Mouse (Mus musculus): ENCODE measurements around the gene A930033H14Rik. TPM values are rescaled to one million over a fixed set of nuclear protein-coding genes. Genes with fewer than 3 reads are reported as not detected.

The A930033H14Rik gene
- polyA plus RNA-seq, 1 experiment from 2014 or later, result 1.2 TPM

DNA sequence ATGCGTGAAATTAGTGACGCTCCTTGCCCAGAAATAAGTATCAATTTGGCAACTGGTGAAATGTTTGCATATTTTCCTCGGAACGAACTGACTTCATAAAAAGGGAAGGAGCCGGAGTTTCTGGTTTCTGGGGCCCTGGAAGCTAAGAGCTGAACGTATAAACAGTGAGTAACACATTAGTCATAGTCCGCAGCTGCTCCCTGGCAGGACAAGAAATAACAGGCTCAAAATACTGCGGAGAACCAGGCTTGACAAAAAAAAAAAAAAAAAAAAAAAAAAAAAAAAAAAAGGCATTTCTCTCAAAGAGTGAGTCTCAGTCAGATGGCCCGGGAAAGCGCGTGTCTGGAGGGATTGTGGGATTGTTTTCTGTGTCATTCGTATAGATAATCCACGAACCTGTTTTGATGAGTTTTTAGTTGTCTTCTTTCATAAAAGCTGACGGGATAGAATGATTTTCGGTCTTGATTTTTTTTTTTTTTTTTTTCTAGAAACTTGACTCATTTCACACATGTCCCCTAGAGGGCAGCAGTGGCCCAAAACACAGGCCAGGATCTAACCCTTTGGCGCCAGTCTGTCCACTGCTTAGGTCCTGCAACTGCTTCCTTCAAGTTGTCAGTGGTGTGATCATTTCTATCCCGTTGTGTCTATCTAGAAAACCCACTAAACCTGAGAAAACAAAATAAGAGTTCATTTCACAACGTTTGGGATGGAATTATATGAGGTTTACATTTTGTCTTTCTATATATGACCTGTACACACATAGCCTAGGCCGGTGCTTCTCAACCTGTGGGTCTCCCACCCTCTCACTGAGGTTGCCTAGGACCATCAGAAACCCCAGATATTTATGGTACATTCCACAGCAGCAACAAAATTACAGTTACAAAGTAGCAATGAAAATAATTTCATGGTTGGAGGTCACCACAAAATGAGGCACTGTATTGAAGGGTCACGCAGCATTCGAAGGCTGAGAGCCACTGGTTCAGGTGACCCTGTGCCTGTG is 26.7 kb downstream of the A930033H14Rik start:
- peak; percentile 82; the same call in 1 of the 2 replicates for ATAC-seq (ENCODE audit: low FRiP score)
- Histone ChIP-seq H3K9ac (no peak overlapping the region), H3K27me3 (no peaks in the 10 kb centered on the region), H3K4me2 (peak overlapping the region; percentile 45), H3K4me1 (no peaks in the 10 kb centered on the region), H3K9me3 (no peaks in the 10 kb centered on the region), H3K36me3 (replicated peaks) (no peaks in the 10 kb centered on the region), H3K27ac (no peak overlapping the region), H3K4me3 (replicated peaks) (peak overlapping the region; percentile 26)
- 29% methylated on average over 21 of the region's 21 CpGs for WGBS

DNA sequence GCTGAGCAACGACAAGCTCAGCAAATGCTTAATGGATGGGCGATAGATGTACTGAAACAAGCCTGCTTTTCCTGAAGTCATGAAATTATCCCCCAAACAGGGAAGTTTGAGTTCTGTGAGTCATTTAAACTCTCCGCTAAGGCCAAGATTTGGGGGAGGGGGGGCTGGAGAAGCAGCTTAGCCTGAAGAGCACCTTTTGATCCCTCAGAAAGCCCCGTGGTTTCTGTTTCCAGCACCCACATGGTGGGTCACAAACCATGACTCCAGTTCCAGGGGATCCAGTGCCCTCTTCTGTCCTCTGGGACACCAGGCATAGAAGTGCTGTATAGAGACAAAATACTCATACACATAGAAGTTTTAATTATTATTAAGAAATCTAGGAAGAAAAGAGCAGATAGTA is 27.5 kb downstream of the A930033H14Rik start:
- H3K36me3 ChIP-seq (replicated peaks), result no peaks in the 10 kb centered on the region
- H3K9me3 ChIP-seq, result no peaks in the 10 kb centered on the region
- H3K9ac ChIP-seq, result no peak overlapping the region
- H3K4me2 ChIP-seq, result no peak overlapping the region
- no peak for ATAC-seq (ENCODE audit: low FRiP score)
- H3K27ac ChIP-seq, result no peak overlapping the region
- no peaks in the 10 kb centered on the region for H3K27me3 ChIP-seq
- WGBS, result 84% methylated on average over 4 of the region's 4 CpGs
- no peak overlapping the region for H3K4me3 ChIP-seq (replicated peaks)
- no peaks in the 10 kb centered on the region for H3K4me1 ChIP-seq

DNA sequence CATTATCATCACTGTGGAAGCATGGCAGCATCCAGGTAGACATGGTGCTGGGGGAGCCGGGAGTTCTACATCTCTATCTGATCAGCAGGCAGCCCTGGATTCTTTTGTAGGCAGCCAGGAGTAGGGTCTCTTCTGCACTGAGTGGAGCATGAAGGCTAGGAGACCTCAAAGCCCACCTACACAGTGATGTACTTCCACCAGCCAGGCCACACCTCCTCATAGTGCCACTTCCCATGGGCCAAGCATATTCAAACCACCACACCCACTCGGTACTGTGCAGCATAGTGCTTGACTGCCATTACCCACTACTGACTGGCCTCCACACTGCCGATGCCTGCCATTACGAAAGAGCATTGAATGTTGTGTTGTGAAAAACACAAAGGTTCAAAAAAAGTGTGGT is 28.0 kb downstream of the A930033H14Rik start:
- ATAC-seq (ENCODE audit: low FRiP score), result no peak
- no peaks in the 10 kb centered on the region for H3K27me3 ChIP-seq

DNA sequence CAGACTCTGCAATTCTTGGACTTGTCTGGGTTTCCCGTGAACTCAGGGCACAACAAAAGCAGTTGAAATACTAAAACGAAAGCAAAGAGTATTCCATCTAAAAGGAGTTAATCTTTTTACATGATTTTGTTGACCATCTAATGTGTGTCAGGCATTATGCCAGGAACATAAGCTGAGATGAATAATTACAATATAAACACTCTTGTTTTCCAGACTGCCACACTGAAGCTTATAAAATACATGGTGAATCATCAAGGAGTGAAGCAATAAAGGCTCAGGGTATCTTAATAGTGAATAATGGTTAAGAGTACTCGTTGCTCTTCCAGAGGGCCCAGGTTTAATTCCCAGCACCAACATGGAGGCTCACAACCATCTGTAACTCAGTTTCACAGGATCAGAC is 31.9 kb downstream of the A930033H14Rik start:
- 78% methylated on average over 3 of the region's 3 CpGs for WGBS
- Histone ChIP-seq H3K4me3 (replicated peaks) (no peak overlapping the region), H3K9ac (no peak overlapping the region), H3K4me2 (no peak overlapping the region), H3K9me3 (no peaks in the 10 kb centered on the region), H3K27ac (no peak overlapping the region), H3K36me3 (replicated peaks) (no peaks in the 10 kb centered on the region), H3K4me1 (no peaks in the 10 kb centered on the region), H3K27me3 (no peaks in the 10 kb centered on the region)
- no peak for ATAC-seq (ENCODE audit: low FRiP score)

More for the DNA sequence above, 28.0 kb downstream of the A930033H14Rik start:
- WGBS, result 94% methylated on average over 4 of the region's 4 CpGs
- H3K4me1 ChIP-seq, result no peaks in the 10 kb centered on the region
- H3K4me2 ChIP-seq, result no peak overlapping the region
- no peak overlapping the region for H3K9ac ChIP-seq
- no peak overlapping the region for H3K4me3 ChIP-seq (replicated peaks)
- H3K9me3 ChIP-seq, result no peaks in the 10 kb centered on the region
- H3K27ac ChIP-seq, result no peak overlapping the region
- no peaks in the 10 kb centered on the region for H3K36me3 ChIP-seq (replicated peaks)

DNA sequence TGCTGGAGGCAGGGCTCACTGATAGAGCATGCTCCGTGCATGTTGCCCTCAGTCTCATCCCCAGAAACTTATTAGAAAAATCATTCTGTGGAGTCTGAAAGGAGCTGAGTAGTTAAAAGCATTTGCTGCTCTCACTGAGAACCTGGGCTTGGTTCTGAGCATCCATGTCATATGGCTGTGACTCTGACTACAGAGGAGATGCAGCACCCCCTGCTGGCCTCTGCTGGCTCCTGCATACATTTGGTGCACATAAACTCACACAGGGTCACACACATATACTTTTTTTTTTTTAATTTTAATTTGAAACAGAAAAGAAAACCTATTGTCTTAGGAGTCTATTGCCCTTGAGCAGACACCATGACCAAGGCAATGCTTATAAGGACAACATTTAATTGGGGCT is 33.6 kb downstream of the A930033H14Rik start:
- no peak overlapping the region for H3K27ac ChIP-seq
- H3K4me3 ChIP-seq (replicated peaks), result no peak overlapping the region
- no peak for ATAC-seq (ENCODE audit: low FRiP score)
- H3K4me1 ChIP-seq, result no peaks in the 10 kb centered on the region
- no peaks in the 10 kb centered on the region for H3K27me3 ChIP-seq
- H3K9ac ChIP-seq, result no peak overlapping the region
- no peaks in the 10 kb centered on the region for H3K36me3 ChIP-seq (replicated peaks)
- H3K9me3 ChIP-seq, result no peaks in the 10 kb centered on the region
- 95% methylated on average over 1 of the region's 1 CpGs for WGBS
- no peak overlapping the region for H3K4me2 ChIP-seq

DNA sequence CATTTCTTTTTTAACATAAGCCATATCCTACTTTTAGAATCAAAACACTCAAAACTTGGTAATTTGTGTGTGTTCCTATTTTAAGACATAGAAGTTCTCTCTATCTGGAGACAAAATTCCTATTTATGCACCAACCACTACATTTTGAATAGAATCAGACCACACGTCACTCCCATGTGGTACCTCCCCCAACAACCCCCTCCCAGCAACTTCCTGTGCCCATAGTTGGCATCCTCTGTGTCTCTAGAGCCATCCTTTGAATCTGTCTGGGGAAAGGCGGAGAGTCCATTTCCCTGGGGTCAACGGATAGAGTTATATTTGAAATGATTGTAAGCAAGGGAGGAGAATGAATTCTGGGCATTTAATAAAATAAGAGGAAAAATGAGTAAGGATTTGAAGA is 36.8 kb downstream of the A930033H14Rik start:
- Histone ChIP-seq H3K4me3 (replicated peaks) (no peak overlapping the region), H3K9me3 (no peaks in the 10 kb centered on the region), H3K27me3 (no peaks in the 10 kb centered on the region), H3K4me1 (no peaks in the 10 kb centered on the region), H3K36me3 (replicated peaks) (no peaks in the 10 kb centered on the region), H3K27ac (no peak overlapping the region), H3K4me2 (no peak overlapping the region), H3K9ac (no peak overlapping the region)
- ATAC-seq (ENCODE audit: low FRiP score), result no peak
- 80% methylated on average over 3 of the region's 3 CpGs for WGBS

DNA sequence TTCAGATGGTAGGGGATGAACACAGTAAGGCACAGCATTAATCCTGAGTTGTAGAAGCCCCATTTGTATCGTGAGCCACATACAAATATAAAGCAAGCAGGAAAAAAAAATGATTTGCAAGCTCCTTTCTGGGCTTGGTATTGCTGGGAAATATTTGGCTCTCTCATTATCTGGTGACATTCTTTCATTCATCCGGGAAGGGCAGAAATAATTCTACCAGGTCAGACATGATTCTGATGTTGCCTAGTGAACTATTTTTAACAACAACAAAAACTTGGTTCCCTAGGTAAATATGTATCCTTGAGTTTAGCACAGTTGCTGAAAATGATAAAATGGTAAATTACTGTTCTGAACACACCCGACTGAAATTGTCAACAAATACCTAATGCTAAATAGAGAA is 40.5 kb downstream of the A930033H14Rik start:
- ATAC-seq (ENCODE audit: low FRiP score), result no peak
- Histone ChIP-seq H3K27ac (no peak overlapping the region), H3K9me3 (no peaks in the 10 kb centered on the region), H3K9ac (no peak overlapping the region), H3K36me3 (replicated peaks) (no peaks in the 10 kb centered on the region), H3K27me3 (no peaks in the 10 kb centered on the region), H3K4me3 (replicated peaks) (no peak overlapping the region), H3K4me1 (no peaks in the 10 kb centered on the region), H3K4me2 (no peak overlapping the region)
- WGBS, result 87% methylated on average over 3 of the region's 3 CpGs

DNA sequence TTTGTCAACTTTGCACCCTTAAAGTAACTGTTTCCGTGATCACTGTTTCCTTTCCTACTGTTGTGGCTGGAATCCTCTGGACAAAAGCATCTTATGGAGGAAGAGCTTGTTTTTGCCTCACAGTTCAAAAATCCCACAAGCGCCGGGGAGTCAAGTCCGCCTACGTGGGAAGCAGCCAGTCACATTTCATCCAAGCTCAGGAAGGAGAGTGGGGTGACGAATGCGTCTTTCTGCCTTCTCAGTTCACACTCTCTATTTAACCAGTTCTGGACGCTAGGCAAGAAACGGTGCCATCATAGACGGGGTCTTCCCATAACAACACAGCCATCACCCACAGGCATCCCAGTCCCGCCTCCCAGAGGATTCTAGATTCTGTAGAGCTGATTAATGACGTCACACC is 46.4 kb downstream of the A930033H14Rik start:
- Histone ChIP-seq H3K27me3 (no peaks in the 10 kb centered on the region), H3K36me3 (replicated peaks) (no peaks in the 10 kb centered on the region), H3K4me3 (replicated peaks) (no peak overlapping the region), H3K9ac (no peak overlapping the region), H3K27ac (no peak overlapping the region), H3K4me2 (no peak overlapping the region), H3K4me1 (no peaks in the 10 kb centered on the region), H3K9me3 (no peaks in the 10 kb centered on the region)
- ATAC-seq (ENCODE audit: low FRiP score), result no peak
- 87% methylated on average over 12 of the region's 12 CpGs for WGBS

DNA sequence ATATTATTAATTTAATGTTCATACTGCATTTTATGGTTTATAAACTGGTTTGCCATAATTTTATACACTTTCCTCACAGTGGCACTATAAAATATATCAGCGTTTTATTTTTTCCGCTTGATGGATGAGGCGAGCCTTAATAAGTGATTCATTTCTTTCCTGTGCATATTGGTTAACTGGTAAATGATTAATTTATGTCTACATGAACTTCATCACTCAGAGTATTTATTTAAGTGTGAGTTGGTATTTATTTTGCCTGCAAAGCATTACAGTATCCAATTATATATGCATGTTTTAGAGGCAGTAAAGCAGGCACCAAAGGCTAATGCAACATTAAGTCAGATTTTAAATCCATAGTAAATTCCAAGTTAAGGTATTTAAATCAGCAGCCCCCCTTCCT is 47.1 kb downstream of the A930033H14Rik start:
- 90% methylated on average over 3 of the region's 3 CpGs for WGBS
- Histone ChIP-seq H3K9me3 (no peaks in the 10 kb centered on the region), H3K36me3 (replicated peaks) (no peaks in the 10 kb centered on the region)

DNA sequence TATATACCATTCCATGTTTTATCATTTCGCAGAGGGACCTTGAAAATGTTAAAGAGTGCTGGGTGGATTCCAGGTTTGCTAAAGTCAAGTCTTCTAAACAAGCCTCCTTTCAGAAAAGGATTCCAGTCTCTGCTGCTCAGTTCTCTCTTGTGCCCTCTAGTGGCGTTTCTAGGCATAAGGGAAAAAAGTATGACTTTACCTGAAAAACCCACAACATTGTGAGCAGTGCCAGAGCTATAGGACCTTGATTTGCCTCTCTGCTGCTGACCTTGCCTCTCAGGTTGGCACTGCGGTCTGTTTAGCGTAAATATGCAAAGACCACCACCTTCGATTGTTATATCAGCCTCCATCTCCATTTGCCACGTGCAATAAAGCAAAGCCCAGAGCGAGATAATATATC is 47.8 kb downstream of the A930033H14Rik start:
- Histone ChIP-seq H3K9me3 (no peaks in the 10 kb centered on the region), H3K27me3 (no peaks in the 10 kb centered on the region), H3K27ac (no peak overlapping the region), H3K4me2 (no peak overlapping the region), H3K36me3 (replicated peaks) (no peaks in the 10 kb centered on the region), H3K4me3 (replicated peaks) (no peak overlapping the region), H3K9ac (no peak overlapping the region), H3K4me1 (no peaks in the 10 kb centered on the region)
- no peak for ATAC-seq (ENCODE audit: low FRiP score)
- 64% methylated on average over 7 of the region's 7 CpGs for WGBS

More for the DNA sequence above, 47.1 kb downstream of the A930033H14Rik start:
- Histone ChIP-seq H3K27me3 (no peaks in the 10 kb centered on the region), H3K27ac (no peak overlapping the region), H3K4me1 (no peaks in the 10 kb centered on the region), H3K9ac (no peak overlapping the region), H3K4me3 (replicated peaks) (no peak overlapping the region), H3K4me2 (no peak overlapping the region)
- ATAC-seq (ENCODE audit: low FRiP score), result no peak

DNA sequence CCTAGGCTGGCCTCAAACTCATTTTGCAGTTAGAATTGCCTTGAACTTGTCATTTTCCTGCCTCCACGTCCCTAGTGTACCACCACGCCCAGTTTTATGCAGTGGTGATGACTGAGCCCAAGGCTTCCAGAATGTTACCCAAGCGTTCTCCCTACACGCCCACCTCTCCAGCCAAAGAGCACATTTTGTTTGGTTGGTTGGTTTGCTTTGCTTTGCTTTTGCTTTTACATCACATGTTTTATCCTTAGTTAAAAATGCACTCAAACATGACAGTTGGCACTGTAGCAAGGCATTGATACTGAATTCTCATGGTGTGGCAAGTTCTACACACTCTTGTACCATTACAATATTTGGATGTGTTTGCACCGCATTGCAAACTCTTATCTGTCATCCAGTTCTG is 49.7 kb downstream of the A930033H14Rik start:
- Histone ChIP-seq H3K27ac (no peak overlapping the region), H3K4me3 (replicated peaks) (no peak overlapping the region), H3K9ac (no peak overlapping the region), H3K36me3 (replicated peaks) (no peaks in the 10 kb centered on the region), H3K9me3 (no peaks in the 10 kb centered on the region), H3K4me1 (no peaks in the 10 kb centered on the region), H3K27me3 (no peaks in the 10 kb centered on the region), H3K4me2 (no peak overlapping the region)
- 88% methylated on average over 5 of the region's 5 CpGs for WGBS
- ATAC-seq (ENCODE audit: low FRiP score), result no peak

DNA sequence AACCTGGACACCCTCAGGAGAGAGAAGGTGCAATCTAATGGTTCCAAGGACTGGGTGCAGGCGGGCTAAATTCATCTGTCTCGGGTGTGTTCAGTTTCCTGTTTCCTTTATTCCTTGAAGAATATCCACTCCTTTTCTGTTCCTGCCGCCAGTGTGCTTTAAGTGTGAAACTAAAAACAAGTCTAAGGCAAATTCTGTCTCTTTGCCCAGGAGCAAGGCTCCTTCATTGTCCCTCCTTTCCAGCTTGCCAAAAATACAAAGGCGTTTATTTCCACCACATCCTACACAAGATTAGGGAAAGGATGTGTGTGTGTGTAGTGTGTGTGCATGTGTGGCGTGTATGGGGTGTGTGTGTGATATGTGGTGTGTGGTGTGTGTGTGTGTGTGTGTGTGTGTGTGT is 50.3 kb downstream of the A930033H14Rik start:
- H3K36me3 ChIP-seq (replicated peaks), result no peaks in the 10 kb centered on the region
- H3K9ac ChIP-seq, result no peak overlapping the region
- ATAC-seq (ENCODE audit: low FRiP score), result no peak
- H3K4me2 ChIP-seq, result no peak overlapping the region
- WGBS, result 86% methylated on average over 5 of the region's 5 CpGs
- H3K27ac ChIP-seq, result no peak overlapping the region
- no peak overlapping the region for H3K4me3 ChIP-seq (replicated peaks)
- no peaks in the 10 kb centered on the region for H3K4me1 ChIP-seq
- H3K9me3 ChIP-seq, result no peaks in the 10 kb centered on the region
- no peaks in the 10 kb centered on the region for H3K27me3 ChIP-seq

DNA sequence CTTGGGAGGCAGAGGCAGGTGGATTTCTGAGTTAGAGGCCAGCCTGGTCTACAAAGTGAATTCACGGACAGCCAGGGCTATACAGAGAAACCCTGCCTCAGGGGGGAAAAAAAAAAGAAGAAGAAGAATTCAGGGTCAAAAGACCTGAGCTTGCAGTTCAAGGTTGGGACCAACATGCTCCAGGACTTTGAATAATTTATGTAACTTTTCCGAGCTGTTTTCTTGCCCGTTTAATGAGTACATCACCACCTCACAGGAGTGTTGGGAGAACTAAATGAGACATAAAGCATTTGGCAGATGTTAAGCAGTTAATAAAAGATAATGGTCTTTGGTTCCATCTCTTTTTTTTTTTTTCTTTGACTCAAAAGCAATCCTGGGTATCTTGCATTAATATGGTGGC is 51.4 kb downstream of the A930033H14Rik start:
- no peak for ATAC-seq (ENCODE audit: low FRiP score)
- no peak overlapping the region for H3K4me3 ChIP-seq (replicated peaks)
- H3K36me3 ChIP-seq (replicated peaks), result no peaks in the 10 kb centered on the region
- no peak overlapping the region for H3K27ac ChIP-seq
- H3K4me2 ChIP-seq, result no peak overlapping the region
- no peak overlapping the region for H3K9ac ChIP-seq
- WGBS, result 90% methylated on average over 3 of the region's 3 CpGs
- H3K4me1 ChIP-seq, result no peaks in the 10 kb centered on the region
- H3K9me3 ChIP-seq, result no peaks in the 10 kb centered on the region
- H3K27me3 ChIP-seq, result no peaks in the 10 kb centered on the region

Measured in forebrain, embryonic 12.5 days (tissue).